Mouse (Mus musculus) Muller cell, postnatal 12 days (primary cell): ENCODE results near the gene Carmil3.
A peak's percentile ranks its signal among the peaks of the same experiment; 100 is the strongest.

Experiments used
- DNase-seq: peaks from one replicate; pipeline ENCODE4 v3.0.0-alpha.2; 2015; ENCODE audit errors: inconsistent ontology term

The Carmil3 gene

DNA sequence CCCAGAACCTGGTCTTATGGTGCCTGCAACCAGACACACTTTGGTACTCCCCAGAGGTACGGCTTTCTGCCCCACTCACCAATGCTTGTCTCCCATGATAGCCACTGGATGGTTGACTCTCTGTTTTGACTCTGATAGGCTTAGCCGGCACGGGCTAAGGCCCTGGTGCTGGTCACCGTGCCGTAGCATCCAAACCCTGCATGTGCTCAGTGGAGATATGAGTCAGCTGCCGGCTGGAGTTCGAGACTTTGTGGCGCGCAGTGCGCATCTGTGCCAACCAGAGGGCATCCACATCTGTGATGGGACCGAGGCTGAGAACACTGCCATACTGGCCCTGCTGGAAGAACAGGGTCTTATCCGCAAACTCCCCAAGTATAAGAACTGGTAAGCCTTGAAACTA is 51.8 kb downstream of the Carmil3 start:
- DNase-seq: no peak

DNA sequence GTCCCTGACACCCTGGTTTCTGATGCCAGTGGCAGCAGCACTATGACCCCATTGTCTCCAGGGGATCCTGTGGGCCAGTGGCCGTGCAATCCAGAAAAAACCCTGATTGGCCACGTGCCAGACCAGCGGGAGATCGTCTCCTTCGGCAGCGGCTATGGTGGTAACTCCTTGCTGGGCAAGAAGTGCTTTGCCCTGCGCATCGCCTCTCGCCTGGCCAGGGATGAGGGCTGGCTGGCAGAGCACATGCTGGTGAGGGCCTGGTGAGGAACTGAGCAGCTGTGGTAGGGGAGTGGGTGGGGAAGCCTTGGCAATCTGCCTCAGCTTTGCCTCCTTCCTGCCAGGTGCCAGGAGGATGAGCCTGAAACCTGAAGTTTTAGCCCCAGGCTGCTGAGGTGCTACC is 53.9 kb downstream of the Carmil3 start:
- no peak for DNase-seq

DNA sequence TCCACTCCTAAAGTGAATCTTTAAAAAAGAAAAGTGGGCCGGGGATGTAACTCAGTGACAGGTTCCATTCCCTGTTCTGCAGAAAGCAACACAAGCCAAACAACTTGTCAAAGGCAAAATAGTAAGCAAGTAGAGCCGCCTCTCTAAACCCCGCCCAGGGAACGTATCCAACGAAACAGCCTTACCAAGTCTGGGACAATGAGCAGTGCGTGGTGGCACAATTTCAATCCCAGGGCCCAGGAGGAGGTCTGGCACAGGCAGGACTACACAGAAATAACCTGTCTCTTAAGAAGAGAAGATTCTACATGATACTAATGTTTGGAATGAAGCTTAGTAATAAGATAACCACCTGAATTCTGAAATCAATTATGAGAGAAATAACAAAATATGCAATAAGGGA is 59.7 kb downstream of the Carmil3 start:
- DNase-seq: no peak

DNA sequence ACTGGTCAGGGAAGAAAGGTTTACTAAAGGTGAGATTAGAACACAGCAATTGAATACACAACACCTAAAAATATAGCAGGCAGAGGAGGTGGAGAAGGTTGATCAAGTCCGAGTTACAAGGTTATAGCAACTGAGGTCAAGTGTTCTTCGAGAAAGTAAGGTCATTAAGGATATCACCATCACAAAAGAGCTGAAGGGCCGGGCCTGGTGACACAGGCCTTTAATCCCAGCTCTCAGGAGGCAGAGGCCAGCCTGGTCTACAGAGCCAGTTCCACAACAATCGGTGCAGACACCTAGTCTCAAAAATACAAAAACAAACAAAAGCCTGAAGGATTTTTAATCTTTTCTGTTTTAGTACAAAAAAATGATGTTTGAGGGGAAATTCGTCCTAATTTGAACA is 60.9 kb downstream of the Carmil3 start:
- DNase-seq: no peak

DNA sequence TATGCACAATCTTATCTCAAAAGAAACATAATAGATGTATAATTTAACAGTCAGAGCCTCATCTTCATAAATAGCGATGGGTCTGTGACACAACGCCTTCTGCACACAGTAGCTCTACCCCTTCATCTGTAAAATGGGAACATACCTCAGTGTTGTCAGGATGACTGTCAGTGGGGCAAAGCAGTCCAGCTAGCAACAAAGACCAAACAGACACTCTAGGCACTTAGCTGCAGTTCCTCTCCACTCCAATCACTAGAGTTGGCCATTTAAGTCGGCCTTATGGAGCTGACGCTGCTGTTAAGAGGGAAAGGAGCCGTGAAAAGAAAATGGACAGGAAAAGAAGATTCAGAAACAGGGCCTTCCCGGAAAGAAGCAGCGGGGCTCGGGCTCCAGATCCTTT is 61.3 kb downstream of the Carmil3 start:
- no peak for DNase-seq

DNA sequence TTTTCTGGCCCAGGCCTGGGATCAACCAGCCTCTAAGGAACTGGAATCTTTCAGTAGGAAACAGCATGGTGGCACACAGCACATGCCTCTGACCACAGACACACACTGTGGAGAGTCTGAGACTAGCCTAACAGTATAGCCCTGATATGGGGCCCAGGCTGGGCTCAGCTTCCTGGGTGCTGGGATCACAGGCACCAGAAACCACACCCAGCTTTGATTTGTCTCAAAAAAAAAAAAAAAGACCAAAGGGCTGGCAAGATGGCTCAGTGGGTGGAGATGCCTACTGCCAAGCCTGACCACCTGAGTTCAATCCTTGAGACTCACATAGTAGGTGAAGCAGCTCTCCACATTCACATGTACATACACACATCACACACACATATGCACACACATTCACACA is 64.2 kb downstream of the Carmil3 start:
- no peak for DNase-seq

DNA sequence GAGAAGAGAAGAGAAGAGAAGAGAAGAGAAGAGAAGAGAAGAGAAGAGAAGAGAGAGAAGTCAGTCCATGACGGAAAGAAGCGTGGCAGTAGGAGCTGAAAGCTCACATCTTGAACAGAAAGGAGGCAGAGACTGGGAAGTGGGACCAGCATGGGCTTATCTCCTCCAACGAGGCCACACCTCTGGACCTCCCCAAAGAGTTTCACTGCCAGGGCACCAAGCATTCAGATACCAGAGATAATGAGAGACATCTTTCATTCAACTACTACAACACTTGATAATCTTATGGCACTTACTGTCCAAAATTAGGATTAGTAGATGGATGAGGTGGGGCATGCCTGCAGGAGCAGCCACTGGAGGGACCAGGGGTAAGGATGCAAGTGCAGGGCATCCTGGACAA is 65.3 kb downstream of the Carmil3 start:
- no peak for DNase-seq

DNA sequence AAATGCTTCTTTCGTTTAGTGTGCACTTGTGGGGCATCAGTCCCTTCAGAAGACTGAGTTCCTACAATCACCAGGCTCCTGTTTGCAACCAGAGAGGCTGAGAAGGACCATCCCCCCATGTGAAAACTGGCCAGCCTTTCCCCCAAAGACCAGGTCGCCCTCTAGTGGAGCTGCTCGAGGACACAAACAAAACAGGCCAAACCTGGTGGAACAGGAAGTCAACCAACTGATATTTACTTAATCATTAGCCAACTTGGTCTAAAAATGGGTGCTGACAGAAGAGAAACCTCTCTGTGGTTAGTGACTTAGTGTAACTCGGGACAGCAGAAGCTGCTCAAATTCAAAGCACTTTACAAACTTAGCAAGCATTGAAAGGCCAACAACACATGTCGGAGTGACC is 66.6 kb downstream of the Carmil3 start:
- peak; percentile 60 for DNase-seq

DNA sequence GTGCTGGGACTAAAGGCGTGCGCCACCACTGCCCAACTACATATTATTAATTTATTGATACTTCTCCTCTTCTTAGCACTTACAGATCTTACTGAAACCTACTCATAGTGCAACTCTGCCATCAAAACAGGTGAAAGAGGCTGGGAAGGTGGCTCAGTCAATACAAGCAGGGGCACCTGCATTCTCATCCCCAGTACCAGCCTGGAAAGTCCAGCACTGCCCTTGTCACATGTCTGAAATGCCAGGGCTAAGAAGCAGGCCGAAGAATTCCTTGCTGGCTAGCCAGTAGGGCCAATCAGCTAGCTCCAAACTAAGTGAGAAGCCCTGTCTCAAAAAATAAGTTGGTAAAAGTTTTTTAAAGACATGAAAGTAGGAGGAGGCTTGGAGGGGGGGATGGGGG is 67.1 kb downstream of the Carmil3 start:
- DNase-seq: no peak
